Mouse (Mus musculus) kidney, postnatal 0 days (tissue): Measurements from ENCODE around the gene Wnt9b. TPM values are rescaled to one million over a fixed set of nuclear protein-coding genes. Genes with fewer than 3 reads are reported as not detected.

Source experiments
- ATAC-seq: fragments of 200-750 bp; cut with Nextera tagmentation; replicated peaks from 2 replicates; pipeline ENCODE4 v1.8.0; 2017; ENCODE audit warnings: low read depth, moderate number of reproducible peaks, moderate TSS enrichment, moderate library complexity; ENCODE audit not compliant: low FRiP score
- DNase-seq: peaks from one replicate; pipeline ENCODE4 v3.0.0-alpha.2; 2016; ENCODE audit warnings: low spot score
- H3K27ac ChIP-seq: fragments of 300-500 bp; sonication (generic); 2 replicates; pipeline ENCODE4 v1.5.1; 2014; ENCODE audit warnings: mild to moderate bottlenecking
- H3K27me3 ChIP-seq: fragments of 300-500 bp; sonication (generic); 2 replicates; pipeline ENCODE4 v1.6.1; 2014; ENCODE audit warnings: low read length, mixed read lengths; ENCODE audit not compliant: insufficient read depth
- H3K36me3 ChIP-seq: fragments of 300-500 bp; sonication (generic); 2 replicates; pipeline ENCODE4 v1.6.1; 2014; ENCODE audit warnings: low read length, mixed read lengths; ENCODE audit not compliant: insufficient read depth
- H3K4me1 ChIP-seq: fragments of 300-500 bp; sonication (generic); replicated peaks from 2 replicates; pipeline ENCODE4 v1.6.1; 2014; ENCODE audit warnings: antibody characterized with exemption, low read length, mixed read lengths; ENCODE audit not compliant: insufficient read depth
- H3K4me2 ChIP-seq: fragments of 300-500 bp; sonication (generic); 2 replicates; pipeline ENCODE4 v1.6.1; 2014; ENCODE audit warnings: mild to moderate bottlenecking, low read length, moderate library complexity, mixed read lengths
- H3K4me3 ChIP-seq: fragments of 300-500 bp; sonication (generic); replicated peaks from 2 replicates; pipeline ENCODE4 v1.5.1; 2014; ENCODE audit warnings: low read depth, low read length
- H3K9ac ChIP-seq: fragments of 300-500 bp; sonication (generic); 2 replicates; pipeline ENCODE4 v1.6.1; 2014; ENCODE audit warnings: low read depth, low read length
- H3K9me3 ChIP-seq: fragments of 300-500 bp; sonication (generic); replicated peaks from 2 replicates; pipeline ENCODE4 v1.6.1; 2016; ENCODE audit warnings: low read length, inconsistent platforms, mixed read lengths
- CTCF ChIP-seq: IDR thresholded peaks from 2 replicates; pipeline ENCODE4 v1.5.1; 2016; ENCODE audit warnings: antibody characterized with exemption, low read depth, mild to moderate bottlenecking, moderate library complexity
- WGBS: fragments of 180-500 bp; shearing (Covaris S2); extraction: QIAGEN DNeasy Blood & Tissue Kit; methylation state at CpG from one replicate; pipeline ENCODE4 v1.1.7; 2014; 5-methylcytosine and 5-hydroxymethylcytosine counted together
- polyA plus RNA-seq: library from polyadenylated mRNA; unstranded; fragments of >200 nt; fragmentation: Nextera tagmentation; extraction: Ambion mirVana; gene quantifications from 2 replicates; pipeline ENCODE4 v1.2.1, GENCODE M21; 2015

Wnt9b gene
- polyA plus RNA-seq, 1 experiment from 2014 or later, result 10.4 TPM

DNA sequence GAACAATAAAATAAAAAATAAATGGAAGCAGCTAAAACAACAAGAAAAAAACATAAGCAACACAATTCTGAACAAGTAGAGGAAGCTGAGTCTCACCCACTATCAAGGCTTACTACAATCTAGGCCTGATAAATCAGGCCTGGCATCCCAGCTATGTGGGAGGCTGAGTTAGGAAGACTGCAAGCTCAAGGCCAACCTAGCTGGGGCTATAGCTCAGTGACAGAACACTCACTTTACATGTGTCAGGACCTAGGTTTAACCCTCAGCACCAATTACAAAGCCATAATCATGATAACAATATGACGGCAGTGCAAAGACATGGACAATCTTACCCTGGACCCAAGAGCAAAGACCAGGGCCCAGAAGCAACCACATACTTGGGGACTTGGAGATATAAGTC lies 58.6 kb downstream of the Wnt9b start:
- Histone ChIP-seq H3K4me2 (no peak overlapping the region), H3K9me3 (no peaks in the 10 kb centered on the region), H3K27ac (no peak overlapping the region), H3K9ac (no peak overlapping the region), H3K36me3 (peaks cover 21% of the 10 kb centered on the region), H3K4me3 (no peak overlapping the region), H3K27me3 (no peaks in the 10 kb centered on the region), H3K4me1 (peaks cover 4% of the 10 kb centered on the region; the same call in 1 of the 2 replicates)
- DNase-seq (no peak), ATAC-seq (no peak)
- WGBS, result 86% methylated on average over 1 of the region's 1 CpGs
- TF ChIP-seq CTCF, result no peak

DNA sequence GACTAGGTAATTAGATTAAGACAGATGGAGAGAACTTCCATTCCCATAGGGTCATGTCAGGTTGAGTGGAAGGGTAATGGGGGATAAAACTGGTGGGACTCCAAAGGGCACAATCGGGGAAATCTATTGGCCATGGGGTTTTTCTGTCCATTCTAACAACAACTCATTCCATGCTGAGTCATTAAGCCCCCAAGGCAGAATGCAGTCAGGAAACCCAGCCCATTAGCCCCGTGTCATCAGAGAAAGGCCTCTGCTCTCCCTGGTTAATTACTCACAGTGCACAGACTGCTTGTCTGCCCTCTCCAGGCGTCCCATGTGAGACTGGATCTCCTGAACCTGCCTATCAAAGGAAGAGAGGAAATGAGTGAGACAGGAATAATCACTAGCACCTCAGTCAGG lies 60.6 kb downstream of the Wnt9b start:
- Histone ChIP-seq H3K9ac (no peak overlapping the region), H3K4me1 (peaks cover 4% of the 10 kb centered on the region; the same call in 1 of the 2 replicates), H3K4me3 (no peak overlapping the region), H3K36me3 (peaks cover 36% of the 10 kb centered on the region), H3K27ac (peak overlapping the region; percentile 42; the same call in 1 of the 2 replicates), H3K4me2 (no peak overlapping the region), H3K27me3 (no peaks in the 10 kb centered on the region), H3K9me3 (no peaks in the 10 kb centered on the region)
- ATAC-seq, result no peak
- peak; percentile 15 for DNase-seq
- 24% methylated on average over 3 of the region's 3 CpGs for WGBS
- no peak for TF ChIP-seq CTCF

DNA sequence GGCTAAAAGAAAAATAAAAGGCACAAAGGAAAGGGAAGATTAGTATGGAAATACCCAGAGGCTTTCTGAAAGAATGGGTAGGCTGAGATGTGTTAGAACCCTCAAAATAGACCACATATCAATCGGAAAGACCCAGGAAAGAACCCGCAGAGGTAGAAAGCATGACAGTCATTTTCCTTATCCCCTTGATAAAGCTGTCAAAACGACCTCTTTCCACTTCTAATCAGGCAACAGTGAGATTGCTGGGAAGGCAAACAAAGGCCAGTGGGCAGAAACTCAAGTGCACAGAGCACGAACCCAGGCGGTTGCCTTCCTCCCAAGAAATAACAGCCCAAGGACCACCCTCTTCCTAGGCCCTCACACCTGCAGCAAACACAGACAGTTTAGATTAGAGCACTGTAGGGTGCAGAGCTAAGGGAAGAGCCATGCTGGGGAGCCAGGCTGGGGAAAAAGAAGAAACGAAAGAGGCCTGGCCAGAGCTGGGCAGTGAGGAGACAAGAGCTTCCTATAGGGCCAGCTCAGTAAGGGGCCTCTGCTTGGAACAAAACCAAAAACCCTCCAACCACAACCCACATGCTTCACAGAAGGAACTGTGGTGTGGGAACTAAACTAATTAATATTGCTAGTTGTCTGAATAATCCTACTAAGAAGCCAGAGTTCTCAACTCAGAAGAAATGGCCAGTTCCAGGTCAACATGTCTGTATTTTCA lies 61.2 kb downstream of the Wnt9b start:
- TF ChIP-seq CTCF, result no peak
- no peak for DNase-seq
- ATAC-seq, result no peak
- Histone ChIP-seq H3K9ac (no peak overlapping the region), H3K27me3 (no peaks in the 10 kb centered on the region), H3K9me3 (no peaks in the 10 kb centered on the region), H3K36me3 (peaks cover 42% of the 10 kb centered on the region), H3K4me1 (peaks cover 4% of the 10 kb centered on the region; the same call in 1 of the 2 replicates), H3K4me3 (no peak overlapping the region), H3K27ac (peak overlapping the region; percentile 42; the same call in 1 of the 2 replicates), H3K4me2 (no peak overlapping the region)
- 78% methylated on average over 6 of the region's 6 CpGs for WGBS

DNA sequence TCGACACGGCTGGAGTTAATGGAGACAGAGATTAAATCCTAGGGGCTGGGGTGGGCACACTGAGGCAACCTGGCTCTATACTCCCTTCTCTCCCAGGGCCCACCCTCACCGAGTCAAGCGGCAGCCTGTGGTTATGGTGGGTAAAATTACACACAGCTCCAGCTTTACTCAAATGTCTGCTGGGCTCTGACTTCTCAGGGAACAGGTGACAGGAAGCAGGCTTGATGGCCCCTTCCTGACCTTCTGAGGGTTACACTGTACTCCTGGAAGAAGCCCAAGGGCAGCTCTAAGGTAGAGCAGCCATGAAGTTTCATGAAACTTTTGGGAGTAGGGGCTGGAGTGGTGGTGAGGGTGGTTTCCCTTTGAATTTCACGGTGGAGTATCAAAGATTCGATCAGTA lies 62.9 kb downstream of the Wnt9b start:
- ATAC-seq, result no peak
- no peak for TF ChIP-seq CTCF
- H3K9me3 ChIP-seq, result no peaks in the 10 kb centered on the region
- peaks cover 4% of the 10 kb centered on the region; the same call in 1 of the 2 replicates for H3K4me1 ChIP-seq
- H3K27me3 ChIP-seq, result no peaks in the 10 kb centered on the region
- WGBS, result 65% methylated on average over 6 of the region's 6 CpGs
- peak overlapping the region; percentile 31; the same call in 1 of the 2 replicates for H3K27ac ChIP-seq
- H3K4me3 ChIP-seq, result no peak overlapping the region
- no peak for DNase-seq
- H3K4me2 ChIP-seq, result no peak overlapping the region
- peaks cover 58% of the 10 kb centered on the region for H3K36me3 ChIP-seq
- no peak overlapping the region for H3K9ac ChIP-seq

DNA sequence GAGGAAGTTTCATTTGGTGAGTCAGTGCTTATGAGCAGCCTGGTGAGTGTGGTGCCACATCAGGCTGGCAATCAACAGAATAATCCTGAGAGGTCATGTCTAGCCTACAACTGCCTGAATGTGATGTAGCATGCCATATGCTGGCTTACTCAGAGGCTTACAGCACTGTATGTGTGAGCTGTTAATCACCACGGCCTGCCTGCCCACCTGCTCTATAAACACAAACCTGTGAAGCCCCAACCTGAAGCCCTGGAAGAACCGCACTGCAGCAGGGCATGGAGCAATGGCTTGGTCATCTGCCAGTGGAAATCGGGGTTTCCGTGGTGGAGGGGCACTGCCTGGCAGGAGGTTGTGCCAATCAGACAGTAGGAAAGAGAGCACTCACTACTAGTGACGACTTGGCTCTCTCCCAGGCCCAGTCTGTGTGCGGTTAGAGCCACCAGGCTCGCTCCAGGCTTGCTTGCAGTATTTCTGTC lies 64.3 kb downstream of the Wnt9b start:
- no peak overlapping the region for H3K27ac ChIP-seq
- H3K9me3 ChIP-seq, result no peaks in the 10 kb centered on the region
- H3K4me3 ChIP-seq, result no peak overlapping the region
- WGBS, result 83% methylated on average over 7 of the region's 7 CpGs
- H3K4me2 ChIP-seq, result no peak overlapping the region
- DNase-seq (no peak), ATAC-seq (no peak)
- peaks cover 4% of the 10 kb centered on the region; the same call in 1 of the 2 replicates for H3K4me1 ChIP-seq
- no peak overlapping the region for H3K9ac ChIP-seq
- no peaks in the 10 kb centered on the region for H3K27me3 ChIP-seq
- TF ChIP-seq CTCF, result no peak
- peaks cover 64% of the 10 kb centered on the region for H3K36me3 ChIP-seq

DNA sequence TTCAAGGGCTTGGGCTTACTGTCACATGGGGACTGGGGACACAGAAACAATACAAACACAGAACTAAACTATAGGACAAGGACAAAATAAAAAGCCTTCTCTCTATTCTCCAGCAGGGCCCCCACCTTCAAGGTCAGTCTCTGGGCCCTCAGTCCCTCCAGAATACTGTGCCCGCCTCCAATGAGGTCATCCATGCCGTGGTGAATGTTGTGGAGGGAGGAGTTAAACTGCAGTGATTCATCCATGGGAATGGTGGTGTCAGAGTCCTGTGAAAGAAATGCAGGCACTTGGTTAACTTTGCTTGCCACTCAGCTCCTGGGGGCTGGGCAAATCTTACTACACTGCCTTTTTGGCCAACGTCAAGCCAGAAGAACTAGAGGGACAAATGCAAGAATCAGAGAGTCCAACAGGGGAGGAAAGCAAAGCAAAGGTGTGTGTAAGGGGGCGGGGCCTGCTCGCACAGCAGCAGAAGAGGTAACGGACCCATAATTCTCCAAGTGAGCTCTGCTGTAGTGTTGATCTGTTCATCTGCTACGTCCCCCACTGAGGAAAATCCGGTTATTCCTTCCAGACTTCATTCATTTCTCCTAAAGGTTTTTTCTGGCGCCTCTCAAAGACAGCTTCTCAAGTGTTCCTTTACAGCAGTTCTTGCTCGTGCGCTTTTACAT lies 65.8 kb downstream of the Wnt9b start:
- Histone ChIP-seq H3K4me3 (no peak overlapping the region), H3K27ac (no peak overlapping the region), H3K36me3 (peaks cover 73% of the 10 kb centered on the region), H3K4me1 (no peaks in the 10 kb centered on the region), H3K9me3 (no peaks in the 10 kb centered on the region), H3K9ac (no peak overlapping the region), H3K4me2 (no peak overlapping the region), H3K27me3 (no peaks in the 10 kb centered on the region)
- WGBS, result 82% methylated on average over 11 of the region's 11 CpGs
- no peak for TF ChIP-seq CTCF
- no peak; the same call in 1 of the 2 replicates for ATAC-seq
- no peak for DNase-seq

Other genes starting within 250 kb of the Wnt9b start
- gene Lrrc37a, start 245.2 kb downstream of the Wnt9b start, polyA plus RNA-seq, result not detected in 2 replicates
- gene Gm884, start 128.7 kb downstream of the Wnt9b start, polyA plus RNA-seq, result not detected in 2 replicates
- not detected in 2 replicates for gene Lyzl6, start 110.9 kb downstream of the Wnt9b start, polyA plus RNA-seq
- 0.14 TPM in 1 of 2 replicates, not detected in the other for gene Rprml, start 100.3 kb downstream of the Wnt9b start, polyA plus RNA-seq
- 87.0 and 95.2 TPM in 2 replicates for gene Gosr2, start 51.9 kb downstream of the Wnt9b start, polyA plus RNA-seq
- 0.05 and 0.06 TPM in 2 replicates for gene Wnt3, start 24.3 kb upstream of the Wnt9b start, polyA plus RNA-seq
- gene Nsf, start 204.2 kb upstream of the Wnt9b start, polyA plus RNA-seq, result 37.1 and 41.2 TPM in 2 replicates
- gene Arf2, start 216.9 kb upstream of the Wnt9b start, polyA plus RNA-seq, result 74.1 and 76.0 TPM in 2 replicates